Mouse (Mus musculus) cerebellum, adult 8-10 months (tissue): ENCODE results near the gene Serpinf2.
"Not testable (repeated sequence)": the region's sequence is repeated elsewhere in the genome, so short reads cannot be mapped to it uniquely, and the experiment has no call there.

Experiments used
- DNase-seq: peaks from one replicate; pipeline ENCODE4 v3.0.0; 2022

The Serpinf2 gene

GRCm38 (mm10) chr11:75459141-75459711 lies 19.8 kb upstream of the Serpinf2 start:
- no peak for DNase-seq

DNA sequence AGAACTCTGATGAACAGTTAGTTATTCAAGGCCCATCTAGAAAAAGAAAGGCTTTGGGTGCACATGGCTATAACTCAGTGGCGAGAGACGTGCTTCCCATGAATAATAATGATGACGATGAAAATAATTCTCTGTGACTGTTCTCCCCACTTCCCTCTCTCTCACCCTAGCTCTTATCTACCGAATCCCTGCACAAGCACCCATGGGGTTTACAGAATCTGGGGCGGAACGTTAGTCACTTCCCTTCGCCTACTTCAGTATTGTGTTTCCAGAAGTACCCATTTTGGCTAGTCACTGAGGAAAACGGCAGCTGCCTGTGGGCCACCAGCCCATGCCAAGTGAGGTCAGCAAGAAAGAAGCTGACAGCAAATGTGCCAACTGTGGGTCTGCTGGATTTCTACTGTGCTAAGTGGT lies 19.2 kb upstream of the Serpinf2 start:
- no peak for DNase-seq

- DNase-seq: no peak
Observed at GRCm38 (mm10) chr11:75458169-75458568, 18.8 kb upstream of the Serpinf2 start.

DNA sequence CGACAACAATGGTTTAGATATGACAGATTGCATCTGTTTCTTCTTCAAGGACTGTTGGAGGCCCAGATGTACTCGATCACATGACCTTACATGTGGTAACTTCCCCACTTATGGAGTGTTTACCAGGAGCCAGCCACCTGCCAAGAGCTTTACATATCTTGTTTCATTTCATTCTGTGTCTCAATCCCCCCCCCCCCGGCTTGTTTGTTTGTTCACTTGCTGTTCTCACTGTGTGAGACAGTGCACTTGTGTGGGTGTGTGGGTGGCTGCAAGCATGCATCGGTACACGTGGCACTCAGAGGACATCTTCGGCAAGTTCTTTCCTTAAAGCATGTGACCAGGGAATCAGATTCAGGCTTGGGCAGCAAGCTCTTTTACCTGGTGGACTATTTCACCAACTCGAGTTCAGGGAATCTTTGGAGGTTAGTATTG lies 17.1 kb upstream of the Serpinf2 start:
- no peak for DNase-seq

- not testable (repeated sequence) for DNase-seq
Observed at GRCm38 (mm10) chr11:75455971-75456370, 16.6 kb upstream of the Serpinf2 start.

GRCm38 (mm10) chr11:75455041-75455736 lies 15.8 kb upstream of the Serpinf2 start:
- DNase-seq: no peak

DNA sequence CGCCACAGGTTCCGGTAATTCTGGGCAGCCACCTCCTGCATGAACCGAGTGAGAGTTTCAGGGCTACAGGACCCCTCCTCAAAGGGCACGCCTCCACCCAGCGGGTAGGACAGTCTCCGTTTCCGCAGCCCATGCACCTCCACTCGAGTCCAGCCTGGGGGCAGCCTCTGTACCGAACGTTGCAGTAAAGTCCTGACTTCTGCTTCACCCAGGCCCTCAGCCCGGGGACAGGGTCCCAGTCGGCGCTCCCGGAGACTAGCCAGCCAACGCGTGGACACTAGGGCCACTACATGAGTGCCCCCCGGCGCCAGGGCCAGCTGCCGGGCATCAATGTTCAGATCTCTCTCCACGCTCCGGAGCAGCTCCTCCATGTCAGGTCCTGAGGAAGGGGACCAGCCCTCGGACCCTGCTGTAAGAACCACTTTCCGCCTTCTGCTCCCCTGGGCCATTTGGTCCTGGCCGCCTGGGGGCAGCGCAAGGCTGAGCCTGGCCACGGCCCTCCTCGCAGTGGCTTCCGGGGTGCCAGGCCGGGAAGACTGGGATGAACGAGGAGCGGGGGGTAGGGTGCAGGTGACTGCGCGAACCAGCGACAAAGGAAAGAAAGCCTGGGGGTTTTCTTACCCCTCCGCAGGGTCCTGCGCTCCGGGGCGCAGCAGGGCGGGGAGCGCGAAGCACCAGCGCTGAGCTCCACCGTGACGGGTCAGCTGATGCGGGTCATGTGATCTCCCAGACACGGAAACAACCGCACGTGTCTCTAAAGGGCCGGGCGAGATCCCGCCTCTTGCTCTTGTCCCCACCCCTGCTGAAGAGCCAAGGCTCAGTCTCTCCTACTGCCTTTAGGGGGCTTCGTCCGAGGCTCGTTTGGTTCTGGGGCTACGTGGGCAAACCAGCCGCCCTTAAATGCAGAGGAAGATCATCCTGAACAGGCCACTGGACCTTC lies 14.9 kb upstream of the Serpinf2 start, which contains the start of gene Wdr81:
Gene Wdr81, minus strand, starts transcription at position 727 of the 940 bp plus-strand sequence.
- DNase-seq: peak; percentile 77

- no peak for DNase-seq
Observed at GRCm38 (mm10) chr11:75452812-75453557, 13.6 kb upstream of the Serpinf2 start.

DNA sequence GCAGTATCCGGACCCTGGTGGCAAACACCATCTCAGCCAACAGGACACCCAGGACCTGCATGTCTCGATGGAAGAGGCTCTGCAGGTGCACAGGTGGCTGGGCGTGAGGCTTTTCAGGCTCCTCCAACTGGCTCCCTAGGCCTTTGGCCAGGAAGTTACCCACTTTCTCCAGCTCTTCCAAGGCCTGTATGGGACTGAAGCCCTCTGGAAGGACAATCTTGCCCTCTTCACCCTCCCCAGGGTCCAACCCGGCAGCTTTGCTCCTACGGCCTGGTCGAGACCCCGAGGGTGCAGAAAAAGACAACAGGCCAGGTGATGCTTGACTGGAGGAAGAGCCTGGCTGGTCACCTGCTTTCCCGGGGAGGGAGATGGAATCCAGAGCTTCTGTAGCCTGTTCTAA lies 12.7 kb upstream of the Serpinf2 start:
- DNase-seq: no peak

GRCm38 (mm10) chr11:75450936-75451335 lies 11.5 kb upstream of the Serpinf2 start:
- DNase-seq: no peak

DNA sequence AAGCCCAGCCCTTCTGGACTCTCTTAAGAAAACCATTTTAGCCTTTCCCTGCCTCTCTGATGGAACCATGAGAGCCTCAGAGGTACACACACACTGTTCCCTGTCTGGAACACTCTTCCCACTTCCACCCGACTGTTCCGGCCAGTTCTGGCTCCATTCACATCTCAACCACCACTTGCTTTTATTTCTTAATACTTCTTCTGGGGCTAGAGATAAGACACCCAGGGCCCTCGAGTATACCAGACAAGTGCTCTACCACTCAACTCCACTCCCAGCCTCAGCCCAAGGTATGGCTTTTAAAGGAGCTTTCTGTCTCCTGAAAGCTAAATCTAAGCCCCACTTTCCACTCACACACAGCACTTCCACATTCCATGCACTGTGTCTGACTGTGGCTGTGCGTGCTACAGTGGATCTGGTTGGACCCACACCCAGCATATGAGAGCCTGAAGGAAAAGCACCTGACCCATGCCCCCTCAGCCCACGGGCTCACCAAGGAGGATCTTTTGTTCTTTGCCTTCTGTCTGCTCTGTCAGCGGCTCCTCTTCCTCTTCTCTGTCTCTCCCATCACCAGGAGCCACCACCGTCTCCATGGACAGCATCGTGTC lies 11.0 kb upstream of the Serpinf2 start:
- DNase-seq: no peak

DNA sequence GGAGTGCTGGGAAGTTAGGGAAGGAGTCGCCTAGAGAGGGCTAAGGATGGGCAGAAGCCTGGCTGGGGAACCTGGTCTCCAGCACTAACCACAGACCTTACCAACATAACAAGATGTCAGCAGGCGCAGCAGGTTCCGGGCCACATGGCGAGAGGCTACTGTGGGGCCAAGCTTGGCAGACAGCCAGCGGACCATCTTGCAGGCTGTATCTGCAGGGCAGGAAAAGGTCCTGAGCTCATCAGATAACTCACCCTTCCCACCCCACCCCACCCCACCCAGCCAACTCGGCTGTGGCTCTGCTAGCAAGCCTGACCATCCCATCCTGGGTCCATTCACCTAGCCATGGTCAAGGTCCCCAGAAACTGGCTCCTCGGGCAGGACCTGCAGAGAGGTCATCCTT lies 10.3 kb upstream of the Serpinf2 start:
- DNase-seq: peak; percentile 52

GRCm38 (mm10) chr11:75448575-75448974 lies 9.2 kb upstream of the Serpinf2 start:
- no peak for DNase-seq

- DNase-seq: no peak
Observed at GRCm38 (mm10) chr11:75443711-75444110, 4.3 kb upstream of the Serpinf2 start.

- DNase-seq: no peak
Observed at GRCm38 (mm10) chr11:75441601-75442000, 2.2 kb upstream of the Serpinf2 start.

- DNase-seq: no peak
Observed at GRCm38 (mm10) chr11:75441034-75441433, 1.6 kb upstream of the Serpinf2 start.

- no peak for DNase-seq
Observed at GRCm38 (mm10) chr11:75439951-75440350, 560 bp upstream of the Serpinf2 start.

DNA sequence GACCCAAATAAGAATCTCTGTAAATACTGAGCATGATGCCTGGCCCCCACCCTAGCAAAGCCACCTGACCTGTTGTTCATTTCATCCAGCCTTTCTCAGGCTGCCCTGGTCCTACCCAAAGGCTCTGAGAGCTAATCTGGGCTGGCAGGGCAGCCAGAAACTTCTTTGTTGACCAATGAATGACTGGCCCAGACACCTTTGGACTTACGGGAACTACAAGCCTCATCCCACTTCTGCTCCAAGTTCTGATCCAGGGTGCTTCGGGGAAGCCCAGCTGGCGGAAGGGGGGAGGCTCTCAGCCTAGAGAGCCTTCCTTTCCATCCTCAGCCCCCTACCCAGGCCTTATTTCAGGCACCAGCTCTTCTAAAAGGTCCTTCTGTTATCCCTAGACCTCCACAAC lies 587 bp downstream of the Serpinf2 start:
- no peak for DNase-seq

DNA sequence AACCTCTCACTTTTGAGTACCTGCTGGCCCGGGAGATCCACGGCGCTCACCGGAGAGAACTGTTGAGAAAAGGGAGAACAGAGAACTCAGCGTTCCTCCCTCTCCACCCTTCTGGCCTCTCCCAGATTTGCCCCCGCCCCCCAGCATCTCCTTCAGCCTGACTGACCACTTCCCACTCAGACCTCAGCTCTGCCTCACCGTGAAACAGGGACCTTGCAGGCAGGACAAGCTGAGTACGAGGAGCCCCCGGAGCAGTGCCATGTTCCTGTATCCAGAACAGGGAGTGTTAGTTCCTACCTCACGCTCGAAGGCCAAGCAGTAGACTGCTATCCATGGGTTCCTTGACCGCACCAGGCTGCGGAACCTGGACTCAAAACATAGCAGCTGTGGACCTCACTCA lies 1.2 kb downstream of the Serpinf2 start:
- no peak for DNase-seq

DNA sequence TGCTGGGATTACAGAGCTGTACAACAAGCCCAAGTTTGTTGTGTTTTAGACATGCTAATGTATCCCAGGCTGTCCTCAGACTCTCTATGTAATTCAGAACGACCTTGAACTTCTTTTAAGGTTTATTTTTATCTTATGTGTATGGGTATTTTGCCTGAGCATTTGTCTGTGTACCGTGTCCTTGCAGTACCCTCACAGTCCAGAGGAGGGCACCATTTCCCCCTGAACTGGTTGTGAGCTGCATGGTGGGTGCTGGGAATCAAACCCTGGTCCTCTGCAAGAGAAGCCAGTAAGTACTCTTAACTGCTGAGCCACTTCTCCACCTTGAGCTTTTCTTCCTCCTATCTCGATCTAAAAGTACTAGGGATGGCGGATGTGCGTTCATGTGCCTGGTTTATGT lies 5.3 kb downstream of the Serpinf2 start:
- no peak for DNase-seq

DNA sequence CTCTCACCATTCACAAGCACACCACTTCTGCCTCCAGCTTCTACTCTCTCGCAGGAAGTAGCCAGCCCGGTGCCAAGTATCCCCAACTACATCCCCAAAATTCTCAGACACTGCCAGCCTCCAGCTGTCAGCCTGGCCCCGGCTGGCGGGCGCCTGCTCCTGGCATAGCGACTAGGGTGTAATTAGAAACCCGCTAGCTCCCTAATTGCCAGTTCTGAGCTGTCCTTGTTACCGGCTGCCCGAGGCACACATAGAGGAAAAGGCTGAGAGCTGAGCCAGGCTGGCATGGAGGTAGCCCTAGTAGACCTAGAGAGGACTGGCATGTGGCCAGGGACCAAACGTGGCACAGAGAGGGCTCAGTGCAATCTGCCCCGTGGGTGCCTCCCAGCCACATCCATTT lies 8.1 kb downstream of the Serpinf2 start:
- peak; percentile 64 for DNase-seq

DNA sequence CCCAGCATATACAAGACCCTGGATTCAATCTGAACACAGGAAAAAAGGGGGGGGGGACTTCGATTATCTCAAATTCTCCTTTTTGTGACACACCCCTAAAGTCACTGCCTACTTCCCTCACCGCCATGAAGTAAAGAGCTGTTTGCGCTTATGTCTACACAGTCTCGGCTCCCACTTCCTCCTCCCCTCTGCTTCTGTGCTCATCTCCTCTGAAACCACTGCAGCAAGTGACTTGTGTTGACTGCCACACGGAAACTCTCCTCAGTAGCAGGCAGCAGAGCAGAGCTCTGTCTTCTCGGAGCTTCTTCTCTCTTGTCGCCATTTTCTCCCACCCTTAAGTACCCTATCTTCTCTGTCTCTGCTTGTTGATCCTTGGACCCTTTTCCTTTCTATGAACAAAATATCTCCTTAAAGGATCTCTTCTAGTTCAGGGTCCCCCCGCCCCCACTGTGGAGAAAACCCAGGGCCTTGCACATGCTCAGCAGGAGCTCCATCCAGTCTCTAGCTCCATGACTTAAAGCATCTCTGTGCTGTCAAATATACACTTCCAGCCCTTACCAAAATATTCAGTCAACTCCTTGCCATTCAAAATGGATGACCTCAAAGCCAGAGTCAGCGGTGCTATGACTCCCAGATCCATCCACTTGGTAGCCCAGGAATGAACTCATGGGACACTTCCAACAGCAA lies 10.2 kb downstream of the Serpinf2 start:
- no peak for DNase-seq
